Mouse (Mus musculus): ENCODE results near the gene Zscan4-ps3. TPM values are rescaled to one million over a fixed set of nuclear protein-coding genes. Genes with fewer than 3 reads are reported as not detected.
"Not testable (repeated sequence)": the region's sequence is repeated elsewhere in the genome, so short reads cannot be mapped to it uniquely, and the experiment has no call there.

Zscan4-ps3 gene
- total RNA-seq (2021), result not detected
- long read RNA-seq, experiment 1, result 0 reads
- long read RNA-seq, experiment 2, result 0 reads

DNA sequence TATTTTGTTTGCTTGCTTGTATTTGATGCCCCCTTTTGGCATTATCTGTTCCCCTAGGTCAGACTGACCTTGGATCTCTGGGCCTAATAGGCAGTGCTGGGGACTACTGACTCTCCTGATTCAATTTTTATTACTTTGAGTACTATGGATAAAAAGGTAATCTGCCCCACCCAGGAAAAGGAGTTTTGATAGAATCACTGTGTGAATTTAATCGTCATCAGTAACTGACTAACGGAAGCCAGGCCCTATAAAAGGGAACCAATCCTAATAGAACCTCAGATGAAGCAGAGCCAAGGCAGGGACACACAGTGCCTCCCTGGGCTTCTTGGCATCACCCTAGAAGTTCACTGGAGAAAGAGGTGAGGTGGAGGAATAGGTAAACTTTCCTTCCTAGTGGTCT, at the start of gene Zscan4-ps3:
Gene Zscan4-ps3 (plus strand): TSS at position 301 of the 400 bp plus-strand sequence.
- DNase-seq (ENCODE audit: low spot score in 2 of 2), result not testable (repeated sequence)

- peak in 1 of 2 experiments; percentile 2 for DNase-seq (ENCODE audit: low spot score in 2 of 2)
These were observed 8.0 kb downstream of the Zscan4-ps3 start for GRCm38 (mm10) chr7:11617082-11617481.

Other genes with a start within 250 kb of the Zscan4-ps3 start
- gene Zscan4f, start 211.4 kb upstream of the Zscan4-ps3 start, total RNA-seq (2021), result not detected
- gene Zscan4-ps2, start 95.0 kb upstream of the Zscan4-ps3 start, total RNA-seq (2021), result not detected
- gene Vmn1r72, start 70.8 kb downstream of the Zscan4-ps3 start, total RNA-seq (2021), result not detected
- gene Vmn1r73, start 121.0 kb downstream of the Zscan4-ps3 start, total RNA-seq (2021), result not detected
- not detected for gene Vmn1r74, start 224.7 kb downstream of the Zscan4-ps3 start, total RNA-seq (2021)

Data from adrenal gland, postnatal 4 days (tissue).